Mouse (Mus musculus): ENCODE measurements around the gene Mrps10. TPM values are rescaled to one million over a fixed set of nuclear protein-coding genes. Genes with fewer than 3 reads are reported as not detected.

The Mrps10 gene
- 31.7 and 34.3 TPM in 2 replicates for polyA plus RNA-seq (2015; fragmentation: Nextera tagmentation; extraction: Ambion mirVana)

DNA sequence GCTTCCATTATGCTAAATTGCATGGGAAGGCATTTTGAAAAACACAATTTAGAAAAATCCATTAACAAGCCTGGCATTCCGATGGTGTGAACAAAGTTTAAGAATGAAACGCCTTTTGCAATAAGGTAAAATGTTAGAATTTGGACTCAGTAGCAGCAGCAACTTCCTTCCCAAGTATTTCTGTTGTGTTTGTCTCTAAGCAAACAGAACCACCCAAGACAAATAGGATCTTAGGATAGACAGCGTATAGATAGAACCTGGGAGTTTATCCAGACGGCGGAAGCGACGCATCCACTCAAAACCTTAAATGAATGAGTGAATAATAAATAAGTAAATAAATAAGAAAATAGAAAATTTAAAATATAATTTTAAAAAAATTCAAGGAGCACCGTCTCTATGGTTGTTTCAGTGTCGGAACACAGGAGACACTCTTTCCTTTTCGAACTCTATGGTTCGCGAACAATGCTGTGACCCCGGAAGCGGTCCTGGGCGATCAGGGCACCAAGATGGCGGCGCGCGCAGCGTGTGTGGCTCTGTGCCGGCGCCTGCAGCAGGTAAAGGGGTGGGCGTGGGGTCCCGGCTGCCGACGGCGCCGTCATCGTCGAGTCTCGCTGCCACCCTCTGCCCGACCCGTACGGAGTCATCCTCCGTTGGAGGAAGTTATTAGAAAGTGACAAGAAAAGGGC lies at the start of gene Mrps10:
Gene Mrps10 (plus strand): TSS at position 487 of the 686 bp plus-strand sequence.
- peak; percentile 86 for ATAC-seq (ENCODE audit: low read depth)
- 5% methylated on average over 35 of the region's 35 CpGs for WGBS (ENCODE audit: insufficient replicate concordance)
- peaks cover 3% of the 10 kb centered on the region; the same call in 1 of the 2 replicates for H3K36me3 ChIP-seq (ENCODE audit: control insufficient read depth, insufficient read depth)
- peak within 1 kb of the TSS; percentile 68 for H3K4me2 ChIP-seq (ENCODE audit: low read depth, low read length)
- no peaks in the 10 kb centered on the region for H3K27me3 ChIP-seq (ENCODE audit: control insufficient read depth, insufficient read depth, low read depth, low read length)
- no peak within 1 kb of the TSS for H3K27ac ChIP-seq (ENCODE audit: low read length)
- peak within 1 kb of the TSS; percentile 74 for H3K9ac ChIP-seq (ENCODE audit: low read depth, low read length)
- peaks cover 5% of the 10 kb centered on the region; the same call in 1 of the 2 replicates for H3K4me1 ChIP-seq (ENCODE audit: control insufficient read depth, low read depth, low read length)
- no peaks in the 10 kb centered on the region for H3K9me3 ChIP-seq (replicated peaks; ENCODE audit: control insufficient read depth, low read length)
- peak within 1 kb of the TSS; percentile 82 for H3K4me3 ChIP-seq (ENCODE audit: low read depth, low read length)

DNA sequence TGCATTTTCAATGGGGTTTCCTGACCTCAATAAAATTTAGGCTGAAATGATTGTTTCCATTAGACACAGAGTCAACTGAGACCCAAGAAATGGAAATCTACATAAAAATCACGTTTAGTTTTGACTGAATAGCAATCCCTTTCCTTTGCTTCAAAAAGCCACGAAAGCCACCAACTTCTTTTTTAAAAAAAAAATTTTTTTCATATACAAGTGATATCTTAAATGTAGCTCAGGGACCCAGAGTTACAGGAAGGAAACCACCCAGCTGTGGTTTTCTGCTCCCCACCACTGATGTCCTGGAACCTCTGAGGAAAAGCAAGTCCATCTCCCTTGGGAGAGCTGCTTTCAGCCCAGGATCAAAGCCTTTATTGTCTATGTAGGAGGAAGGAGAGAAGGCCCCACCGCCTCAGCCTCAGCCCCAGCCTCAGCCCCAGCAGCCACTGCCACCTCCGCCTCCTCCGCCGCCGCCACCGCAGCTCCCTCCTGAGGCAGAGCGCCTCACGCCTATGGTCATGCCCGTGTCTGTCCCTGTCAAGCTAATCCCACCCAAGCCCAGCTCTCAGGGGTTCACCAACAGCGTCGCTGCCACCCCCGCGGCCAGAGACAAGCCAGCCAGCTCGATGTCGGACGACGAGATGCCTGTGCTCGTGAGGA lies 49.6 kb upstream of the Mrps10 start:
- Histone ChIP-seq H3K36me3 (ENCODE audit: control insufficient read depth, insufficient read depth) (no peaks in the 10 kb centered on the region), H3K4me1 (ENCODE audit: control insufficient read depth, low read depth, low read length) (peaks cover 6% of the 10 kb centered on the region), H3K9me3 (replicated peaks; ENCODE audit: control insufficient read depth, low read length) (no peaks in the 10 kb centered on the region), H3K4me3 (ENCODE audit: low read depth, low read length) (no peak overlapping the region), H3K27me3 (ENCODE audit: control insufficient read depth, insufficient read depth, low read depth, low read length) (no peaks in the 10 kb centered on the region), H3K4me2 (ENCODE audit: low read depth, low read length) (no peak overlapping the region), H3K27ac (ENCODE audit: low read length) (no peak overlapping the region), H3K9ac (ENCODE audit: low read depth, low read length) (no peak overlapping the region)
- no peak for ATAC-seq (ENCODE audit: low read depth)
- 43% methylated on average over 20 of the region's 20 CpGs for WGBS (ENCODE audit: insufficient replicate concordance)

DNA sequence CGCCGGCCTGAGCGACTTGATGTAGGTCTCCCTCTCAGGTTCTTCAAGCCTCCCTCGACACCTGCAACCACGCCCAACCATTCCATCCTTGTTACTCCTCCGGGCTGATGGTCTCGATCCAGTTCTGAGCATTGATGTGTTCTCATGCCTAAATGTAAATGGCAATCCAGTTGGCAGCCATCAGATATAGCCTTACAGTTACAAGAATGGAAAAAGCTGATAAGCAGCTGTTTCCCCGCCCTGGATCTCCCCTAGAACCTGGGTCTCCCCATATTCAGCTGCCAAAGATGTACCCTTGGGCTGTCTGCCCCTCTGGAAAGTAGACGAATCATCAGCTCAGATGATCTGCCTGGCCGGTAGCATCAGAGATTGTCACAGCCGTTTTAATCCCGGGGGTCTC lies 48.9 kb upstream of the Mrps10 start:
- Histone ChIP-seq H3K4me3 (ENCODE audit: low read depth, low read length) (no peak overlapping the region), H3K4me2 (ENCODE audit: low read depth, low read length) (no peak overlapping the region), H3K4me1 (ENCODE audit: control insufficient read depth, low read depth, low read length) (peaks cover 6% of the 10 kb centered on the region), H3K27me3 (ENCODE audit: control insufficient read depth, insufficient read depth, low read depth, low read length) (no peaks in the 10 kb centered on the region), H3K9ac (ENCODE audit: low read depth, low read length) (no peak overlapping the region), H3K36me3 (ENCODE audit: control insufficient read depth, insufficient read depth) (no peaks in the 10 kb centered on the region), H3K27ac (ENCODE audit: low read length) (no peak overlapping the region), H3K9me3 (replicated peaks; ENCODE audit: control insufficient read depth, low read length) (no peaks in the 10 kb centered on the region)
- ATAC-seq (ENCODE audit: low read depth), result no peak
- WGBS (ENCODE audit: insufficient replicate concordance), result 48% methylated on average over 12 of the region's 12 CpGs

DNA sequence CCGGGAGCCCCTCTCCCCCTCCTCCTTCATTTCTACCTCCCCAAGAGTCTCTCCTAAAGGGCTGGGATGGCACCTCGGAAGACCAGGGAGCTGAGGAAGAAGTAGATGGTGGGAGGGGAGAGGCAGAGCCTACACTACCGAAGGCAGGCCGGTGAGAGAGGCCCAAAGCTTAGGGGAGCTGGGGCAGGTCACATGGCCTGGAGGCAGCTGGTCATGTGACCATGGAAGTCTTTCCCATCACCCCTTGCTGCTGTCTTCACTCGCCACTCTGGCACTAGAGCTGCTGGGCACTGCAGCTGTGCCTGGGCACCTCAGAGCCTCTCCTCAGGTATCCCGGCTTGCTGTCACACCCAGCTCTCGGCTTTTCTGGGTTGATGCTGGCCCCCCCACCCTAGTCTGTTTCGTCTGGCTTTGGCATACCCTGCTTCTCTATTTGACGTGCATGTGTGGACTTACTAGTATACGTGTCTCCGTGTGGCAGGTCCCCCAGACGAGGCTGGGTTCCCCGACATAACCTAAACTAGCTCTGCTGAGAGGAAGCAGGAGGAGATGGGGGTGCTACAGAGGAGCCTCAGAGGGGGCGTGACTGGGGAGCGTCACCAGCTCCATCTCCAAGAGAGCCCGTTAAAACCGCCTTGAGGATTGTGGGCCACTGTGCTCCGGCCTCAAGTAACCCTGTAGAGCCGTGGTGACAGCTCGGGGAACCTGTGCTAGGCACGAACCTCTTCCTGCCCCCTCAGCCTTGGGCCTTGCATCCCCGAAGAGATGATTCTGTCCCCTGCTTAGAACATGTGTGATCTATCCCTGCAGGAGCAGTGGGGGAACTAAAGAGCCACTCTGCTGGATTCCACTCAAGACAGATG lies 46.3 kb upstream of the Mrps10 start:
- WGBS (ENCODE audit: insufficient replicate concordance), result 69% methylated on average over 22 of the region's 22 CpGs

DNA sequence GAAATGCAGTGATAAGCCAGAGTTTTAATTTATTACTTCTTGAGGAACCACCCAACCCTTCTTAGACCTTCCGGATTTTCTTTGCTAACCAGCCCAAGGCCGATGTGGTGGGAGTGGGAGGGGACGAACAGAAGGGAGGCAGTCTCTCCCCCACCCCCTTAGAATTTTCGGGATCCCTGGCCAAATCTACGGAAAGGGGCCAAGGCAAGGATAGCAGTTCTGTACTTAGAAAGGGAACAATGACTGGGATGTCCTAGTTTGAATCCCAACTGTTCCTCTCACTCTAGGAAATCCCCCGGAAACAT lies 45.7 kb upstream of the Mrps10 start:
- no peak overlapping the region for H3K9ac ChIP-seq (ENCODE audit: low read depth, low read length)
- WGBS (ENCODE audit: insufficient replicate concordance), result 63% methylated on average over 6 of the region's 6 CpGs
- H3K4me2 ChIP-seq (ENCODE audit: low read depth, low read length), result no peak overlapping the region

More for the DNA sequence above, 46.3 kb upstream of the Mrps10 start:
- ATAC-seq (ENCODE audit: low read depth), result no peak
- no peak overlapping the region for H3K4me2 ChIP-seq (ENCODE audit: low read depth, low read length)
- no peak overlapping the region for H3K9ac ChIP-seq (ENCODE audit: low read depth, low read length)
- no peak overlapping the region for H3K27ac ChIP-seq (ENCODE audit: low read length)
- H3K4me1 ChIP-seq (ENCODE audit: control insufficient read depth, low read depth, low read length), result peaks cover 6% of the 10 kb centered on the region
- no peaks in the 10 kb centered on the region for H3K9me3 ChIP-seq (replicated peaks; ENCODE audit: control insufficient read depth, low read length)
- H3K4me3 ChIP-seq (ENCODE audit: low read depth, low read length), result no peak overlapping the region
- no peaks in the 10 kb centered on the region for H3K36me3 ChIP-seq (ENCODE audit: control insufficient read depth, insufficient read depth)
- H3K27me3 ChIP-seq (ENCODE audit: control insufficient read depth, insufficient read depth, low read depth, low read length), result no peaks in the 10 kb centered on the region

DNA sequence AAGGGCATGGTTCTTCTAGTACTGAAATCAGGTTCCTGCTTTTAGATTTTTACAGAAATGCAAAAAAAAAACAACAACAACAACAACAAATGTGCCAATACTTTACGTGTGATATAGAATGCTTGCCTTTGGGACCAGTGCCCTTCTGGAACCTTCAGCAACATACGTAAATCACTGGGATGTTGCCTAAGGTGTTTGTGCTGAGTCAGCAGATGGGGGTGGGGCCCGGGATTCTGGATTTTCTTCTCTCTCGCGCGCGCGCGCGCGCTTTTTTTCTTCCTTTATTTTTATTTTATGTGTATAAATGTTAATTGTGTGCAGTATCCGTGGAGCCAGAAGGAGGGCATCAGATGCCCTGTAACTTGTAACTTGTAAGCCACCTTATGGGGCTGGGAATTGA lies 41.1 kb upstream of the Mrps10 start:
- H3K9ac ChIP-seq (ENCODE audit: low read depth, low read length), result no peak overlapping the region
- WGBS (ENCODE audit: insufficient replicate concordance), result 82% methylated on average over 12 of the region's 12 CpGs

More for the DNA sequence above, 45.7 kb upstream of the Mrps10 start:
- Histone ChIP-seq H3K9me3 (replicated peaks; ENCODE audit: control insufficient read depth, low read length) (no peaks in the 10 kb centered on the region), H3K27me3 (ENCODE audit: control insufficient read depth, insufficient read depth, low read depth, low read length) (no peaks in the 10 kb centered on the region), H3K4me3 (ENCODE audit: low read depth, low read length) (no peak overlapping the region), H3K36me3 (ENCODE audit: control insufficient read depth, insufficient read depth) (no peaks in the 10 kb centered on the region), H3K27ac (ENCODE audit: low read length) (no peak overlapping the region), H3K4me1 (ENCODE audit: control insufficient read depth, low read depth, low read length) (peaks cover 6% of the 10 kb centered on the region)
- no peak for ATAC-seq (ENCODE audit: low read depth)

DNA sequence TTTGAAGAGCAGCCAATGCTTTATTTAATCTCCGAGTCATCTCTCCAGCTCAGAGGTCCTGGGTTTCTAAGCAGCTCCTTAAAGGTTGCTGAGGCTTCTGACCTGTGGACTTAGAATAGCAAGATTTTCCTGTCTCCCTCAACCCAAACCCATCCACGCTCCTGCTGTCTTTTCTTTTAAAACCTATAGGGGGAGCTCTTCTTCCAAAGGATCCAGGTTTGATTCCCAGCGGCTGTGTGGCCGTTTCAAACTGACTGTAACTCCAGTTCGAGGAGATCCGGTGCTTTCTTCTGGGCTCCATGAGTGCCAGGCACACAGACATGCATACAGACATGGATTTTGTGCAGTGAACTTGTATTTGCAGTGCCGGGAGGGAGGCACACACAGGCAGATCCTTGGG lies 40.7 kb upstream of the Mrps10 start:
- no peaks in the 10 kb centered on the region for H3K27me3 ChIP-seq (ENCODE audit: control insufficient read depth, insufficient read depth, low read depth, low read length)
- peaks cover 6% of the 10 kb centered on the region; the same call in 1 of the 2 replicates for H3K4me1 ChIP-seq (ENCODE audit: control insufficient read depth, low read depth, low read length)
- no peak overlapping the region for H3K4me3 ChIP-seq (ENCODE audit: low read depth, low read length)
- no peak overlapping the region for H3K27ac ChIP-seq (ENCODE audit: low read length)
- H3K36me3 ChIP-seq (ENCODE audit: control insufficient read depth, insufficient read depth), result no peaks in the 10 kb centered on the region
- WGBS (ENCODE audit: insufficient replicate concordance), result 65% methylated on average over 7 of the region's 7 CpGs
- H3K4me2 ChIP-seq (ENCODE audit: low read depth, low read length), result no peak overlapping the region
- H3K9me3 ChIP-seq (replicated peaks; ENCODE audit: control insufficient read depth, low read length), result no peaks in the 10 kb centered on the region
- no peak for ATAC-seq (ENCODE audit: low read depth)
- H3K9ac ChIP-seq (ENCODE audit: low read depth, low read length), result no peak overlapping the region

More for the DNA sequence above, 41.1 kb upstream of the Mrps10 start:
- Histone ChIP-seq H3K4me3 (ENCODE audit: low read depth, low read length) (no peak overlapping the region), H3K9me3 (replicated peaks; ENCODE audit: control insufficient read depth, low read length) (no peaks in the 10 kb centered on the region), H3K4me2 (ENCODE audit: low read depth, low read length) (no peak overlapping the region), H3K27me3 (ENCODE audit: control insufficient read depth, insufficient read depth, low read depth, low read length) (no peaks in the 10 kb centered on the region), H3K27ac (ENCODE audit: low read length) (no peak overlapping the region), H3K36me3 (ENCODE audit: control insufficient read depth, insufficient read depth) (no peaks in the 10 kb centered on the region), H3K4me1 (ENCODE audit: control insufficient read depth, low read depth, low read length) (peaks cover 6% of the 10 kb centered on the region; the same call in 1 of the 2 replicates)
- no peak for ATAC-seq (ENCODE audit: low read depth)

DNA sequence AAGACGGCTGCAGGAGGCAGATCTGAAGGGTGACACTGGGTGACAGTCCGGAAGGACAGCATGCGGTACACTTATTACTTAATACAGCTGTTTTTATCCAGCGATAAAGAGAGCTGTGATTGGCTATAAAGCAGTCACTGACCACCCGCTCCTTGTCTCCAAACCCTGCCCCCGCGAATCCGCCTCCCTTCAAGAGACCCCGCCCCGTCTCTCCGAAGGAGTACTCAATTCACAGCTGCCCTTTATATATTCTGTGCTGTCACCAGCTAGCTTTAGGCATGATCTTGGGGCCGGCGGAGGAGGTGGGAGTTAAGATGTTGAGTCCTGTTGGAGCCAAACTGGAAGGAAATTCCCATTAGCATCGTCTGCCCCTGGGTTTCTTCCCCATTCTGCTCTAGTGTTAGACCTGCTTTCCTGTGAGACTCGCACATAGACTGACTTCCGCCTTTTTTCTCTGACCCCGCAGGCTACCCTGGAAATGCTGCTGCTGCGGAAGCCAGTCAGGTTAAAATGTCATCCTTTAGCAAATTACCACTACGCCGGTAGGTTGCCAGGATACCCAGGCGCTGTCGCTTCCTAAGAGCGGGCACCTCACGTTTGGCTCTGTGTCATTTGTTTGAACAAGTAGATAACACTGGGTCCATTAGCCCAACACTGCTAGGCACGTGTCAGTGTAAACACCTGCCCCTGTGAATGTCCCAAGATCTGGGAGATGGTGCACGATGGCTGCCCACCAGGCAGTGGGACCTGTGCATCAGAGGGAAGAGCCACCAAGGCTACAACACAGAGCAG lies 39.9 kb upstream of the Mrps10 start:
- ATAC-seq (ENCODE audit: low read depth), result no peak
- no peak overlapping the region for H3K27ac ChIP-seq (ENCODE audit: low read length)
- WGBS (ENCODE audit: insufficient replicate concordance), result 74% methylated on average over 26 of the region's 26 CpGs
- no peak overlapping the region for H3K4me3 ChIP-seq (ENCODE audit: low read depth, low read length)
- H3K4me1 ChIP-seq (ENCODE audit: control insufficient read depth, low read depth, low read length), result peaks cover 6% of the 10 kb centered on the region; the same call in 1 of the 2 replicates
- no peaks in the 10 kb centered on the region for H3K27me3 ChIP-seq (ENCODE audit: control insufficient read depth, insufficient read depth, low read depth, low read length)
- no peak overlapping the region for H3K4me2 ChIP-seq (ENCODE audit: low read depth, low read length)
- H3K36me3 ChIP-seq (ENCODE audit: control insufficient read depth, insufficient read depth), result no peaks in the 10 kb centered on the region
- H3K9ac ChIP-seq (ENCODE audit: low read depth, low read length), result no peak overlapping the region
- H3K9me3 ChIP-seq (replicated peaks; ENCODE audit: control insufficient read depth, low read length), result no peaks in the 10 kb centered on the region

Measured in liver, embryonic 16.5 days (tissue).